ENCODE assay signal across 9 mouse cellular contexts in genomic region chr3:96264404-96264949, GRCm38 (mm10). TPM values are rescaled to one million over a fixed set of nuclear protein-coding genes. Genes with fewer than 3 reads are reported as not detected.
DNase-seq lines count a peak whose midpoint lies in the region; ATAC-seq lines count a peak whose summit lies in the region.
"Had no signal": no experiment of that assay in that cellular context is flagged by ENCODE, and none has a peak within 500 bp of the region (broad histone marks: within the 10 kb centered on the region; RNA-seq: fewer than 3 reads in every experiment).

No protein-coding gene starts in this region.

- peak overlapping the region; percentile 93 for H3K9ac ChIP-seq in liver, embryonic 11.5 days (ENCODE audit: low read depth, low read length)

- H3K4me3 ChIP-seq in erythroblast, embryonic 14.5 days (replicated peaks), result peak overlapping the region; percentile 76
- peak overlapping the region; percentile 56 for H3K4me3 ChIP-seq in liver, embryonic 11.5 days (ENCODE audit: low read depth, low read length)

- no peak for ATAC-seq in erythroblast, adult 5-6 weeks (replicated peaks; ENCODE audit: low FRiP score, poor library complexity, severe bottlenecking)
- ATAC-seq in liver, embryonic 11.5 days (replicated peaks; ENCODE audit: low FRiP score), result no peak

- peak overlapping the region; percentile 84 for H3K4me2 ChIP-seq in liver, embryonic 11.5 days

- WGBS in liver, embryonic 11.5 days, result 74% methylated on average over 7 of the region's 7 CpGs

- H3K4me1 ChIP-seq in erythroblast, embryonic 14.5 days (ENCODE audit: control insufficient read depth), result peaks cover 79% of the 10 kb centered on the region
- H3K4me1 ChIP-seq in liver, embryonic 11.5 days (replicated peaks; ENCODE audit: control insufficient read depth, insufficient read depth, low read length), result peaks cover 17% of the 10 kb centered on the region

- H3K27me3 ChIP-seq in erythroblast, embryonic 14.5 days (ENCODE audit: control insufficient read depth), result no peaks in the 10 kb centered on the region
- H3K27me3 ChIP-seq in liver, embryonic 11.5 days (replicated peaks; ENCODE audit: control insufficient read depth, insufficient read depth, low read length), result no peaks in the 10 kb centered on the region

- H3K27ac ChIP-seq in liver, embryonic 11.5 days (ENCODE audit: low read depth, low read length), result peak overlapping the region; percentile 100

- DNase-seq in thymus, postnatal 25 days, result peak; percentile 42
- no peak for DNase-seq in thymus, adult 18-20 months
- DNase-seq in liver, embryonic 11.5 days (ENCODE audit: low spot score), result no peak
- DNase-seq in gastrocnemius, adult 18-20 months (ENCODE audit: low spot score), result no peak
- no peak for DNase-seq in urinary bladder, postnatal 4 days (ENCODE audit: low spot score in 2 of 2)
- no peak for DNase-seq in cerebellum, postnatal 14 days

- H3K36me3 ChIP-seq in erythroblast, embryonic 14.5 days (ENCODE audit: control insufficient read depth), result peaks cover 18% of the 10 kb centered on the region
- H3K36me3 ChIP-seq in liver, embryonic 11.5 days (ENCODE audit: control insufficient read depth, insufficient read depth, low read length), result no peaks in the 10 kb centered on the region

- H3K9me3 ChIP-seq in erythroblast, embryonic 14.5 days (ENCODE audit: control insufficient read depth, low read length), result no peaks in the 10 kb centered on the region
- no peaks in the 10 kb centered on the region for H3K9me3 ChIP-seq in liver, embryonic 11.5 days (ENCODE audit: control insufficient read depth, low read length)

RNA-seq across cellular contexts. Expression of gene Hist2h4, which starts 1.4 kb away (rescaled TPM):
- polyA plus RNA-seq in erythroblast, embryonic 14.5 days (2012), result 3.1 and 7.2 TPM in 2 replicates
- total RNA-seq in erythroblast, adult 5-6 weeks (2015; ENCODE audit: low replicate concordance), result 114 and 128 TPM in 2 replicates
- 46.8 and 67.0 TPM in 2 replicates for total RNA-seq in erythroblast, adult 5-6 weeks (2017; ENCODE audit: low replicate concordance)
- polyA plus RNA-seq in liver, embryonic 11.5 days (2014; fragmentation: Nextera tagmentation; extraction: Ambion mirVana), result 3.5 and 5.0 TPM in 2 replicates
- total RNA-seq in gastrocnemius, adult 18-20 months (2021), result 1 to 10 TPM; 4.6 to 7.8 TPM

RNA-seq across cellular contexts. Expression of gene Hist2h3b, which starts 4.0 kb away (rescaled TPM):
- polyA plus RNA-seq in erythroblast, embryonic 14.5 days (2012), result 24.1 and 60.1 TPM in 2 replicates
- 373 and 489 TPM in 2 replicates for total RNA-seq in erythroblast, adult 5-6 weeks (2015; ENCODE audit: low replicate concordance)
- total RNA-seq in erythroblast, adult 5-6 weeks (2017; ENCODE audit: low replicate concordance), result 312 and 340 TPM in 2 replicates
- polyA plus RNA-seq in liver, embryonic 11.5 days (2014; fragmentation: Nextera tagmentation; extraction: Ambion mirVana), result 45.6 and 60.2 TPM in 2 replicates
- total RNA-seq in gastrocnemius, adult 18-20 months (2021), result 10 to 100 TPM; 14.0 to 16.9 TPM

RNA-seq across cellular contexts. Expression of gene Hist2h2bb, which starts 5.1 kb away (rescaled TPM):
- polyA plus RNA-seq in erythroblast, embryonic 14.5 days (2012), result 0.89 and 1.4 TPM in 2 replicates
- 715 and 759 TPM in 2 replicates for total RNA-seq in erythroblast, adult 5-6 weeks (2015; ENCODE audit: low replicate concordance)
- 2,995 and 4,039 TPM in 2 replicates for total RNA-seq in erythroblast, adult 5-6 weeks (2017; ENCODE audit: low replicate concordance)
- polyA plus RNA-seq in liver, embryonic 11.5 days (2014; fragmentation: Nextera tagmentation; extraction: Ambion mirVana), result 15.1 and 18.9 TPM in 2 replicates
- 10 to 100 TPM; 15.3 to 27.5 TPM for total RNA-seq in gastrocnemius, adult 18-20 months (2021)

RNA-seq across cellular contexts. Expression of gene Hist2h3c1, which starts 18.0 kb away (rescaled TPM):
- polyA plus RNA-seq in erythroblast, embryonic 14.5 days (2012), result not detected in 2 replicates
- total RNA-seq in erythroblast, adult 5-6 weeks (2015; ENCODE audit: low replicate concordance), result 16.7 and 20.9 TPM in 2 replicates
- total RNA-seq in erythroblast, adult 5-6 weeks (2017; ENCODE audit: low replicate concordance), result 15.1 TPM in 1 of 2 replicates, not detected in the other
- polyA plus RNA-seq in liver, embryonic 11.5 days (2014; fragmentation: Nextera tagmentation; extraction: Ambion mirVana), result 0.93 and 1.5 TPM in 2 replicates
- total RNA-seq in gastrocnemius, adult 18-20 months (2021), result not detected
- total RNA-seq: hematopoietic stem cell, adult 5-6 weeks had no signal

RNA-seq across cellular contexts. Expression of gene Hist2h2aa1, which starts 19.2 kb away (rescaled TPM):
- 7.4 and 13.0 TPM in 2 replicates for polyA plus RNA-seq in erythroblast, embryonic 14.5 days (2012)
- not detected in 2 replicates for total RNA-seq in erythroblast, adult 5-6 weeks (2015; ENCODE audit: low replicate concordance)
- total RNA-seq in erythroblast, adult 5-6 weeks (2017; ENCODE audit: low replicate concordance), result 1,803 and 3,861 TPM in 2 replicates
- polyA plus RNA-seq in liver, embryonic 11.5 days (2014; fragmentation: Nextera tagmentation; extraction: Ambion mirVana), result 12.1 and 12.7 TPM in 2 replicates
- total RNA-seq in gastrocnemius, adult 18-20 months (2021), result 1 to 10 TPM; 2.8 to 4.7 TPM

Comparison
In these comparisons a context has a peak if more than half of its experiments do, and no peak if none do; other contexts are left out.
1. RNA of gene Hist2h4, which starts 1.4 kb away (total RNA-seq): 46.8 to 128 TPM in erythroblast, adult 5-6 weeks; 4.6 to 7.8 TPM in gastrocnemius, adult 18-20 months; every median in the first group is over 4 times any median in the second.
2. RNA of gene Hist2h3b, which starts 4.0 kb away (total RNA-seq): 312 to 489 TPM in erythroblast, adult 5-6 weeks; 14.0 to 16.9 TPM in gastrocnemius, adult 18-20 months; every median in the first group is over 10 times any median in the second.
3. RNA of gene Hist2h2bb, which starts 5.1 kb away (total RNA-seq): 715 to 4,039 TPM in erythroblast, adult 5-6 weeks; 15.3 to 27.5 TPM in gastrocnemius, adult 18-20 months; every median in the first group is over 10 times any median in the second.